Mouse (Mus musculus) telencephalon, adult 2 months (tissue): ENCODE measurements around the gene Serpinb7.

Experiments used
- DNase-seq: peaks from one replicate; pipeline ENCODE4 v3.0.0-alpha.2; 2011; ENCODE audit warnings: low read depth, low spot score

Serpinb7 gene

GRCm38 (mm10) chr1:107489577-107489976, 90.1 kb downstream of the Serpinb7 start:
- no peak for DNase-seq

GRCm38 (mm10) chr1:107496789-107497188, 97.3 kb downstream of the Serpinb7 start:
- no peak for DNase-seq

GRCm38 (mm10) chr1:107502025-107502424, 102.6 kb downstream of the Serpinb7 start:
- no peak for DNase-seq
